Comparison of ENCODE assay signal across 14 mouse cellular contexts in genomic region chr8:124922490-124923089, GRCm38 (mm10). TPM values are rescaled to one million over a fixed set of nuclear protein-coding genes. Genes with fewer than 3 reads are reported as not detected.
DNase-seq lines count a peak whose midpoint lies in the region; ATAC-seq lines count a peak whose summit lies in the region.
"Had no signal": no experiment of that assay in that cellular context is flagged by ENCODE, and none has a peak within 500 bp of the region (broad histone marks: within the 10 kb centered on the region; RNA-seq: fewer than 3 reads in every experiment).

No protein-coding gene starts in this region.

- DNase-seq in 3T3-L1 (ENCODE audit: low read depth, low spot score) = peak; percentile 40
- DNase-seq in B cell, adult 2 months = peak; percentile 47 to 54
- DNase-seq in kidney, adult 18-20 months = no peak
- DNase-seq in kidney, postnatal 25 days = no peak
- no peak for DNase-seq in adipocyte (ENCODE audit: low spot score)
- DNase-seq: cerebellum, adult 18-20 months; embryo, embryonic 11 days; kidney, postnatal 14 days; right cerebral cortex, postnatal 14 days had no signal

- H3K36me3 ChIP-seq in heart, embryonic 13.5 days = peaks cover 10% of the 10 kb centered on the region
- no peaks in the 10 kb centered on the region for H3K36me3 ChIP-seq in heart, embryonic 12.5 days
- no peaks in the 10 kb centered on the region for H3K36me3 ChIP-seq in intestine, embryonic 16.5 days (ENCODE audit: control insufficient read depth, insufficient read depth, low read length)

- peak overlapping the region; percentile 49; the same call in 1 of the 2 replicates for H3K4me2 ChIP-seq in heart, embryonic 13.5 days
- H3K4me2 ChIP-seq in heart, embryonic 12.5 days = no peak overlapping the region
- H3K4me2 ChIP-seq in intestine, embryonic 16.5 days (ENCODE audit: low read depth, low read length) = peak overlapping the region; percentile 36
- H3K4me2 ChIP-seq: hindbrain, embryonic 13.5 days had no signal

- H3K4me3 ChIP-seq in heart, embryonic 13.5 days = peak overlapping the region; percentile 8; the same call in 1 of the 2 replicates
- H3K4me3 ChIP-seq in heart, embryonic 12.5 days = no peak overlapping the region
- H3K4me3 ChIP-seq in intestine, embryonic 16.5 days (ENCODE audit: low read length) = 0 out of 2 replicates have a peak overlapping the region, but pooled peaks have one; percentile 10
- H3K4me3 ChIP-seq: erythroblast, embryonic 14.5 days; hindbrain, embryonic 13.5 days had no signal

- H3K4me1 ChIP-seq in heart, embryonic 13.5 days = peaks cover 88% of the 10 kb centered on the region
- peaks cover 80% of the 10 kb centered on the region for H3K4me1 ChIP-seq in heart, embryonic 12.5 days (replicated peaks)
- H3K4me1 ChIP-seq in intestine, embryonic 16.5 days (ENCODE audit: control insufficient read depth, insufficient read depth, low read length) = peaks cover 34% of the 10 kb centered on the region

- 0 out of 2 replicates have a peak overlapping the region, but pooled peaks have one; percentile 55 for H3K9ac ChIP-seq in heart, embryonic 13.5 days
- no peak overlapping the region for H3K9ac ChIP-seq in heart, embryonic 12.5 days
- peak overlapping the region; percentile 31 for H3K9ac ChIP-seq in intestine, embryonic 16.5 days (ENCODE audit: low read depth, low read length)

- H3K27me3 ChIP-seq in heart, embryonic 13.5 days (replicated peaks) = no peaks in the 10 kb centered on the region
- H3K27me3 ChIP-seq in heart, embryonic 12.5 days (replicated peaks) = no peaks in the 10 kb centered on the region
- H3K27me3 ChIP-seq in intestine, embryonic 16.5 days (replicated peaks; ENCODE audit: control insufficient read depth, insufficient read depth, low read length) = no peaks in the 10 kb centered on the region
- H3K27me3 ChIP-seq: hindbrain, embryonic 13.5 days had no signal

- H3K27ac ChIP-seq in heart, embryonic 13.5 days (replicated peaks) = peak overlapping the region; percentile 60
- H3K27ac ChIP-seq in heart, embryonic 12.5 days (ENCODE audit: poor library complexity, severe bottlenecking) = no peak overlapping the region
- 0 out of 2 replicates have a peak overlapping the region, but pooled peaks have one; percentile 9 for H3K27ac ChIP-seq in intestine, embryonic 16.5 days (ENCODE audit: low read length)

- 71% methylated on average over 11 of the region's 11 CpGs for WGBS in heart, embryonic 13.5 days
- 79% methylated on average over 11 of the region's 11 CpGs for WGBS in heart, embryonic 12.5 days
- 57% methylated on average over 11 of the region's 11 CpGs for WGBS in intestine, embryonic 16.5 days

- H3K9me3 ChIP-seq in heart, embryonic 13.5 days = no peaks in the 10 kb centered on the region
- H3K9me3 ChIP-seq in heart, embryonic 12.5 days (replicated peaks) = no peaks in the 10 kb centered on the region
- H3K9me3 ChIP-seq in intestine, embryonic 16.5 days (ENCODE audit: control insufficient read depth, low read length) = no peaks in the 10 kb centered on the region
- H3K9me3 ChIP-seq: hindbrain, embryonic 13.5 days had no signal

- no peak for ATAC-seq in heart, embryonic 13.5 days (ENCODE audit: extremely low read depth, insufficient number of reproducible peaks, low FRiP score, low TSS enrichment)
- no peak for ATAC-seq in heart, embryonic 12.5 days (ENCODE audit: insufficient number of reproducible peaks, low FRiP score)
- ATAC-seq in intestine, embryonic 16.5 days = peak; percentile 10

RNA-seq across cellular contexts. Expression of gene Sprtn, which starts 24.9 kb away (rescaled TPM):
- 6.8 and 7.1 TPM in 2 replicates for polyA plus RNA-seq in heart, embryonic 13.5 days (2015; fragmentation: Nextera tagmentation; extraction: Ambion mirVana)
- 10.4 and 10.9 TPM in 2 replicates for polyA plus RNA-seq in heart, embryonic 12.5 days (2016; fragmentation: Nextera tagmentation; extraction: Ambion mirVana)
- 6.1 and 6.7 TPM in 2 replicates for polyA plus RNA-seq in intestine, embryonic 16.5 days (2015; fragmentation: Nextera tagmentation; extraction: Ambion mirVana)

RNA-seq across cellular contexts. Expression of gene Exoc8, which starts 25.1 kb away (rescaled TPM):
- polyA plus RNA-seq in heart, embryonic 13.5 days (2015; fragmentation: Nextera tagmentation; extraction: Ambion mirVana) = 5.9 and 6.2 TPM in 2 replicates
- polyA plus RNA-seq in heart, embryonic 12.5 days (2016; fragmentation: Nextera tagmentation; extraction: Ambion mirVana) = 10.1 and 10.3 TPM in 2 replicates
- 3.2 and 6.0 TPM in 2 replicates for polyA plus RNA-seq in intestine, embryonic 16.5 days (2015; fragmentation: Nextera tagmentation; extraction: Ambion mirVana)

RNA-seq across cellular contexts. Expression of gene Egln1, which starts 26.5 kb away (rescaled TPM):
- polyA plus RNA-seq in heart, embryonic 13.5 days (2015; fragmentation: Nextera tagmentation; extraction: Ambion mirVana) = 13.5 and 15.0 TPM in 2 replicates
- polyA plus RNA-seq in heart, embryonic 12.5 days (2016; fragmentation: Nextera tagmentation; extraction: Ambion mirVana) = 16.5 and 18.6 TPM in 2 replicates
- polyA plus RNA-seq in intestine, embryonic 16.5 days (2015; fragmentation: Nextera tagmentation; extraction: Ambion mirVana) = 9.4 and 11.0 TPM in 2 replicates

RNA-seq across cellular contexts. Expression of gene 2810004N23Rik, which starts 59.7 kb away (rescaled TPM):
- polyA plus RNA-seq in heart, embryonic 13.5 days (2015; fragmentation: Nextera tagmentation; extraction: Ambion mirVana) = 47.8 and 52.9 TPM in 2 replicates
- 57.1 and 59.4 TPM in 2 replicates for polyA plus RNA-seq in heart, embryonic 12.5 days (2016; fragmentation: Nextera tagmentation; extraction: Ambion mirVana)
- polyA plus RNA-seq in intestine, embryonic 16.5 days (2015; fragmentation: Nextera tagmentation; extraction: Ambion mirVana) = 41.7 and 42.8 TPM in 2 replicates

RNA-seq across cellular contexts. Expression of gene Gnpat, which starts 59.8 kb away (rescaled TPM):
- 94.8 and 101 TPM in 2 replicates for polyA plus RNA-seq in heart, embryonic 13.5 days (2015; fragmentation: Nextera tagmentation; extraction: Ambion mirVana)
- polyA plus RNA-seq in heart, embryonic 12.5 days (2016; fragmentation: Nextera tagmentation; extraction: Ambion mirVana) = 109 and 116 TPM in 2 replicates
- polyA plus RNA-seq in intestine, embryonic 16.5 days (2015; fragmentation: Nextera tagmentation; extraction: Ambion mirVana) = 75.4 and 83.6 TPM in 2 replicates

Comparison
In these comparisons a context has a peak if more than half of its experiments do, and no peak if none do; other contexts are left out.
1. DNase-seq: peak in 3T3-L1 (single experiment) and B cell, adult 2 months (2 of 2); none in kidney, adult 18-20 months (single experiment), kidney, postnatal 25 days (0 of 2) and adipocyte (single experiment).